Mouse (Mus musculus): ENCODE results near the gene Pcsk2.

Gene Pcsk2

DNA sequence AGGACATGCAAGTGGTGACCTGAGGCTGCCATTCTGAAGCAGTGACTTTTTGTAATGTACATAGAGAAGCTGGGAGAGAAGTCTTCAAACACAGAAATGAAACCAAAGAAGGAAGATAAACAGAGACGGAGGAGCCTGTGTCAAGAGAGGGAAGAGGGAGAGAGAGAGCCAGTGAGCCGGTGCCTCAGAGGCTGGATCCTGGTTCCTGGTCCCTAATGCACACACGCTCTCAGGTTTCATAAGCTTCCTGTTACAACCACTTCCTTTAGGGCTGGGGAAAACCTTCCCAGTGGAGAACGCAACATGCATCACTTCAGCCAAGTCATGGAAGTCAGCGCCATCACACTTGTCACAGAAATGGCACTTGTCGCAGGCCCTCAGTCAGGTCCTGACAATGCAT lies 288.1 kb downstream of the Pcsk2 start:
- no peak for DNase-seq (ENCODE audit: low read depth in 2 of 2, low spot score in 2 of 2)

DNA sequence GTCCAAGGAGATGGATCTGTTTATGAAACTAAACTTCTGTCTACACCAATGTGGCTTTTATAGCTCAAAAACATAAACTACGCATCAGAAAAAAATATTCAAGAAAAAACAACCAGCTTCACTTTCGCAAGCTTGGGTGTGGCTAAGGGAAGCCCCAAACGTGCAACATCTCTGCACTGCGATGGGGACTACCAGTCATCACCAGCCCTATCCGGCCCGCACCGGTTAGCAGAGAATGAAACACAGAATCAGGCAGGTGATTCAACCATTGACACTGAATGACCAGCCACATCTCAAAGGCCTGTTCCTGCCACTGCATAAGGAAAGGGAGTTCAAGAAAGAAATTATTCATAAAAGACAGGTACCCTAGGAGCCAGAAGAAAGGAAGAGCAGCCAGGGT lies 289.9 kb downstream of the Pcsk2 start:
- DNase-seq (ENCODE audit: low read depth in 2 of 2, low spot score in 2 of 2), result no peak

- peak; percentile 65 to 79 for DNase-seq (ENCODE audit: low read depth in 2 of 2, low spot score in 2 of 2)
Measured at GRCm38 (mm10) chr2:143837291-143837701, 291.3 kb downstream of the Pcsk2 start.

DNA sequence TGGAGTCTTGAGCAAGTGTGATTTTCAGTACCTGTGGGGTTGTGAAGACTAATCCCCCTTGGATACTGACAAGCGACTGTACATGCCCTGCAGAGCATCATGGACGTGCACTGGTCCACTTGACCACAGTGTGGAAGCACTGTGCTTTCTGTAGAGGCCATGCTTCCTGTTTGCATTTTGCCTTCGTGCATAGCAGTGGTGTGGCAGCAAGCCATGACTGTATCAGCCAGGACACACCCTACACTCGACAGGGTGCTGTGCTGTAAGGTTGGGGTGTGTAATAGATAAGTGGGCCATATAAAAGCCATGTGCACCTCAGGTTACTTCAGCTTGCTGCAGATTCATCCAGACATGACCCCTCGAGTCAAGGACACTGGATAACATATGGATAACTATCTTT lies 292.7 kb downstream of the Pcsk2 start:
- DNase-seq (ENCODE audit: low read depth in 2 of 2, low spot score in 2 of 2), result no peak

GRCm38 (mm10) chr2:143839458-143839857 lies 293.5 kb downstream of the Pcsk2 start:
- DNase-seq (ENCODE audit: low read depth in 2 of 2, low spot score in 2 of 2), result peak; percentile 21 to 47

GRCm38 (mm10) chr2:143840895-143841294 lies 294.9 kb downstream of the Pcsk2 start:
- DNase-seq (ENCODE audit: low read depth in 2 of 2, low spot score in 2 of 2), result no peak

DNA sequence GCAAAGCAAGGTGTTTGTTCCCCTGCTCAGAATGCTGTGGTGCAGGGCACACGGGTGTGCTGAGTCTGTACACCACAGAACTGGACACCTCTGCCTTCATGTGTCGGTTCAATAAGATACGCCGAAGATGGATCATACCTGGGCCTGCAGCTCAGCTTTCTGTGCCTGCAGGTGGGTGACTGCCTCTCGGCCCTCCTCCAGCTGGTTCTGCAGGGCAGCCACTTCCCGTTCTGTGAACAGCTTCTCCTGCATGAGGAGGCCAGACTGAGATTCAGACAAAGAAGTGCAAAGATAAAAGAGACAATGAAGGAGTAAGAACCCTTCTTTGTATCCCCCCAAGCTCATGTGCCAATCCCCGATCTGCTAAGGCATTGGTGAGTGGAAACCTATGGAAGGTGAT lies 295.6 kb downstream of the Pcsk2 start:
- no peak for DNase-seq (ENCODE audit: low read depth in 2 of 2, low spot score in 2 of 2)

- no peak for DNase-seq (ENCODE audit: low read depth in 2 of 2, low spot score in 2 of 2)
Measured at GRCm38 (mm10) chr2:143844779-143845178, 298.8 kb downstream of the Pcsk2 start.

DNA sequence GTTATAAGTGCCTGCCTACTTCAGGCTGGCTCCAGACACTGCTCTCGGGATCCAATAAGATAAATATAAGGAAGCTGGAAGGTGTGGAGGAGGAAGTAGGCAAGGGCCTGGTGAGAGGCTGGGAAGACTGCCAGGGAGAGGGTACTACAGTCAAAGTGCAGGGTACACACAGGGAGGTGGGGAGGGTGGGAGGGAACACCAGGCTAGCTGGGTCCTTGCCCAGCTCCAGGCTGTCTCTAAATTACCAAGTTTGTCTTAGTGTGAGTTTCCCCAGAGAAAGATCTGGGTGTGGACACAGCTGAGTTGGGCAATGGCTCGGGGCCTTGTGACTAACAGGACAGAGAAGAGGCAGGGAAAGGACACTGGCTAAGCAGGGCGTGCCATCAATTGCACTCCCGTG lies 300.8 kb downstream of the Pcsk2 start:
- DNase-seq (ENCODE audit: low read depth in 2 of 2, low spot score in 2 of 2), result no peak

- DNase-seq (ENCODE audit: low read depth in 2 of 2, low spot score in 2 of 2), result no peak
Measured at GRCm38 (mm10) chr2:143847291-143847690, 301.3 kb downstream of the Pcsk2 start.

DNA sequence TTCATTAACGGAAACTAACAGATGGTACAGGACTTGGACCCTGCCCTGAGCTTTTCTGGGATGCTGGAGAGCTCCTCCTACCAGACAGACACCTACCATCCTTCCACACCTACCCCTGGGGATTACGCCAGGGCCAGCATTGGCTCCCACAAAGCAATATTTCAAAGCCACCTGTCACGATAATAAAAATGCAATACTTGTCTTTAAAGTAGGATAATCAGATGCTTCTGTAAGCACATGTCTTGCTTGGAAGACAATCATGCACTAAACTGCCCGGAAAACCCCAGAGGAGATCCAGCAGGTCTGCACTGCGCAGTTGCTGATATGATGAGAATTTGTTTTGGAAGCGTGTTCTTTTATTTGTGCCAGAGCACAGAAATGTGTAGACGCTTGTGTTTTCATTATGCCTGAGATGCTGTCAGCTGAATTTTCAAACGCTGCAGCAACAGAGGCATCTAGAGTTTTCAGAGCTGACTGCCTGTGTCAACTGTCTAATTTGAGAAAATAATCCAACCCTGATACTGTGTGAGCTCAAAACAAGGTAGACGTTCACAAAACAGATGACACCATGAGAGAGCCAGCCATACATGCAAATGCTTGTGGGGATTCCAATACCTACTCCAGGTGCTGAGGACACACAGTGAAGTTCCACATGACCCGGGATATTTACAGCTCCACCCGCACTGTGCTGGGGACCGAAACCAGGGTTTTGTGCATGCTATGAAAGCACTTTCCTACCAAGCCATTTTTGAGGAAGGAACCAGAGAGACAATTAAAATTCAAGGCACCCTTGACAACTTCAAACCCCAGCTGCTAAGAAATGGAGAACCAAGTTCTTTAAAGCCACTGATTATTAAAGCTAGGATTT lies 305.6 kb downstream of the Pcsk2 start:
- DNase-seq (ENCODE audit: low read depth in 2 of 2, low spot score in 2 of 2), result no peak

- DNase-seq (ENCODE audit: low read depth in 2 of 2, low spot score in 2 of 2), result no peak
Measured at GRCm38 (mm10) chr2:143852295-143853275, 306.6 kb downstream of the Pcsk2 start.

GRCm38 (mm10) chr2:143853447-143853846 lies 307.5 kb downstream of the Pcsk2 start:
- no peak for DNase-seq (ENCODE audit: low read depth in 2 of 2, low spot score in 2 of 2)

DNA sequence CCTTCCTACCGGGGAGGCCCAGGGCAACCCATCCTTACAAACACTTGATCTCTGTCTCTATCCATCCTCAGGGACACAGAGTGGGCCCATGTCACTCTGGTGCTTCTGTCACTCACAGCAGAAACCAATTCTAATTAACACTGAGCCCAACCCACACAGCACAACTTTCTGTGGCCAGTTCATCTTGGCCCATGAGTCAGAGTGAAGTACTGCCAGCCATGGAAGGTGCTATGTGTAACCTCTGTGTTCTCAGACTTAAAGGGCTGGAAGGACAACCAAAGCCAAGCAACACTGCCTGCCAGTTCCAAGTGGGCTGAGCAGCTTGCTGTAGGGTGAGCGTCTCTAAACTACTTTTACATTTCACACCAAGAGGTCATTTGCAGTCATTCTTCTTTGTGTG lies 313.2 kb downstream of the Pcsk2 start:
- no peak for DNase-seq (ENCODE audit: low read depth in 2 of 2, low spot score in 2 of 2)

DNA sequence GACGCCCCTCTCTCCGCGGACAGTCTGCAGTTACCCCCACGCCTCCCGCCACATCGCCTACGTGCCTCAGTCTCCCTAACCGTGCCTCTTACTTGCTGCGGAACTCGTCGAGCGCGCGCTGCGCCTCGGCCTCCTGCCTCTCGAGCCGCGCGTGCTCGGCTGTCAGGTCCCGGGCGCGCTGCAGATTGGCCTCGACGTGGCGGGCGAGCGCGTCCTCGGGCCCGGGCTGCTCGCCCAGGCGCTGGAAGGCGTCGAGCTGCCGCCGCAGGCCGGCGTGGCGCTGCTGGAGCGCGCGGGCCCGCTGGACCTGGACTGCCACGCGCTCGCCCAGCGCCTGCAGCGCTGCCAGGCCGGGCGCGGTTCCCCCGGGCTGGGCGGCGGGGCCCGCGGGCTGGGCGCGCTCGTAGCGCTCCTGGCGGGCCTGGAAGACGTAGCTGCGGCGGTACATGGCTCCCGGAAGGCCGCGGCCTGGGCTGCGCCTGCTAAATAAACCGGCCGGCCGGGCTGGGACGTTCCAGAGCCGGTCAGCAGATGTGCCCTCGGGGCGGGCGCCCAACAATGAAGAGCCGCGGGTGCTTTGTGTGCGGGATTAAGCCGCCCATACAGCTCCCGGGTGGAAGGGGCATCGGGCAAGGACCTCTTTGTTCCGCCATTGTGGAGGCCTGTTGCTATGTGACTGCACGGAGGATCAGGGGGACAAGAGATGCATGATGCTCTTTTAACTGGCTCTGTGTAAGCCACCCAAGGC lies 316.7 kb downstream of the Pcsk2 start, which contains the start of gene Bfsp1:
Bfsp1 (minus strand) TSS at position 690 of the 748 bp plus-strand sequence.
- DNase-seq (ENCODE audit: low read depth in 2 of 2, low spot score in 2 of 2), result no peak

DNA sequence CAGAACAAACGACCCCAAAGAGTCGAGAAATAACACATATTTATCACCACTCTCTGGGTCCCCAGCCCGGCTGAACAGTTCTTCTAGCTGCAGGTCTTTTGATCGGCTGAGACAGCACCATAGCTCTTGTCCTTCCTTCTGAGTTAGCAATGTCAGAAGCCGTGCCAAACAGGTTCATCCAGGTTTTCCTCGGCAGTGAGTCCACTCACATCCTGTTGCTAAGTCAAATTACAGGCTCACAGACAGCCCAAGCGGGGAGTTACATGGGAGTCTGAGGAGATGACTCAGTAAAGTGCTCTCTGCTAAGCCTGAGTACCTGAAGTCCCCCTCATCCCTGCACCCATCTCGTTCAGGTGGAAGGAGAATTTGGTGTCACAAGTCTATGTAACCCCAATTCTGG lies 318.6 kb downstream of the Pcsk2 start:
- no peak for DNase-seq (ENCODE audit: low read depth in 2 of 2, low spot score in 2 of 2)

All from CD8-positive naive resting alpha-beta T cell, adult 2 months (primary cell).